Mouse (Mus musculus) adrenal gland (tissue): ENCODE results near the gene Cenpj.

Source experiments
- intact Hi-C: fragments of 180-260 bp; cut with DNase I; formaldehyde crosslinking; loops from one replicate; pipeline ENCODE4 v1.15.1; 2025
- long read RNA-seq, 2 experiments: library from polyadenylated mRNA; unstranded; transcript quantifications; one replicate each; pipeline ENCODE4 v2.0.0; 2020; ENCODE audit warnings: borderline replicate concordance in 1 of 2; ENCODE audit not compliant: insufficient replicate concordance in 1 of 2

The Cenpj gene
- long read RNA-seq, experiment 1, partial matches to known transcripts = 0 of 2 reads
- long read RNA-seq, experiment 1, other reads (novel, unspliced or antisense) = 1 of 2 reads
- long read RNA-seq, experiment 2, partial matches to known transcripts = 2 of 3 reads
- long read RNA-seq, experiment 2, other reads (novel, unspliced or antisense) = 1 of 3 reads

DNA sequence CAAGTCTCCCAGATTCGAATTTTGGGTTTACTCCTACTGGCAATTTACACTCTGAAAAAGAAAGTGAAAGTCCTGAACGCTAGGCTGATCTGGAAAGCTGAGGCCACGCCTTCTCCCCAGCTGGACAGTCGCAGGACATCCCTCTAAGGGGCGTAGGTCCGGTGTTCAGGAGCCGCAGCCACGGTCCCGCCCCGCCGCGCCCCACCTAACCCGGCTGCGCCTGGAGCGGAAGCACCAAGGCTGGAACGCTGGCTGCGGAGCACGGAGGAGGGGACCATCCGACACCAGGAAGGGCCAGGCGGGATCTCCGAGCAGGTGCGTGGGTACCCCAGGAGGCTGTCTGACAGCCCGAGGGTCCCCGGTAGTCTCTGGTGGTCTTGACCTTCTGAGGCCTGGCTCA is at the start of gene Cenpj, which contains the start of gene Parp4:
Gene Cenpj (minus strand): TSS at position 10 of the 400 bp plus-strand sequence.
Gene Parp4 (plus strand): TSS at position 204 of the 400 bp plus-strand sequence.
- intact Hi-C loops = no loop called here

DNA sequence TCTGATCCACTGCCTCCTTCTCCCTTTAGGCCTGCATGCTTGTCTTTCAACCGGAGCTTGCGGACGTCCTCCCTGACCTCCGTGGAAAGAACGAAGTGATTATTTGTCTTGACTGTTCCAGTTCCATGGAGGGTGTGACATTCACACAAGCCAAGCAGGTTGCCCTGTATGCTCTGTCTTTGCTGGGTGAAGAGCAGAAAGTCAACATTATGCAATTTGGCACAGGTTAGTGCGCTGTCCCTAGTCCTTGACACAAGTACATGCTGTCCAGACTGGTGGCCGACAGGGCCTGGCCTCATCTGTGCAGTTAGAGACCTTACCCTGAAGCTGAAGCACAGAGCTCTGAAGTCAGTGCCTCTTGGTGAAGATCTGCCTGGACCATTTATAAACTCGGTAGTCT is 45.2 kb upstream of the Cenpj start:
- intact Hi-C loops = no loop called here

DNA sequence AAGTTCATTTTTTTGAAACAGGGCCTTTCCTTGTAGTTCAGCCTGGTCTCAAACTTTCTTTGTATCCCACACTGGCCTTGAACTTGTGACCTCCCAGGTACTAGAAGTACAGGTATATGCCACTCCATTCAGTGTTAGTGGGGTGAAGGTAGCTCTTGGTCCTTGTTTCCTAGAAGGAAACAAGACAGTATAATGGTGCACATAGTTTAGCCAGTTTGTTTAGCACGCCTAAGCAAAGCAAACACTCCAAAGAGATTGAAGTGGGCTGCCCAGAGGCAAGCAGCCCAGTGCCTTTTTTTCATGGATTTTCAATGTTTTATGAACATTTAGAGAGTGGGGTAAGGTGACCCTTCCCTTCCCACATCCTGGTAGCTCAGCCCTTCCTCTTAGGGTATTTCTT is 42.2 kb upstream of the Cenpj start:
- intact Hi-C loops = no loop called here

DNA sequence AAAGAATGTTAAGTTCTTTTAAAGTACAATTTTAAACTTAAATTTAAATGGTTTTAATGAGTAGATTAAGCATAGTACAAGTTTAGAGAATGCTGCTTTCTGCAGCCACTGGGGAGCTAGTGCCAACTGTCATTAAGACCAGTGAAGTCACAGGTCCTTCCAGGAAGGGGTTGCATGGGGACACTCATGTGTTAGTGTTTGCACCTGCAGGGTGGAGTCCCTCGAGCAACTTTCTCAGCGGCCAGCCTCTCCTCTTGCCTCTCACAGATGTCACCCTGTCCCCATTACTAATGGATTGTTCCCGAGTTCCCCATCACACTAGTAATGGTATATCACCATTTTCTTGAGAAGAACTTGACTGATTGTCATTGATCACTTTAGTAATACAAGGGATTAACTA is 38.0 kb upstream of the Cenpj start:
- intact Hi-C loops = no loop called here

DNA sequence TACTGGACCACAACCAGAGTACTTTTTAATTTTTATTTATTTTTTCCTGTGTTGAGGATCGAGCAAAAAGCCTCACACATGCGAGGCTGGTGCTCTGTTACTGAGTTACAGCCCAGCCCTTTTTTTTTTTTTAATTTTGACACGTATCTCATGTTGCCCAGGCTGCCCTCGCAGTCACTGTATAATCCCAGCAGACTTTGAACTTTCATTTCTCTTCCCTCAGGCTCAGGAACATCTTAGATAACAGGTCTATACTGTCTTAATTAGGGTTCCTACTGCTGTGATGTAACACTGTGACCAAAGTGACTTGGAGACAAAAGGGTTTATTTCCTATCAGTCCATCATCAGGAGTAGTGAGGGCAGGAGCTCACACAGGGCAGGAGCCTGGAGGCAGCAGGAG is 29.9 kb upstream of the Cenpj start:
- intact Hi-C loops = no loop called here

DNA sequence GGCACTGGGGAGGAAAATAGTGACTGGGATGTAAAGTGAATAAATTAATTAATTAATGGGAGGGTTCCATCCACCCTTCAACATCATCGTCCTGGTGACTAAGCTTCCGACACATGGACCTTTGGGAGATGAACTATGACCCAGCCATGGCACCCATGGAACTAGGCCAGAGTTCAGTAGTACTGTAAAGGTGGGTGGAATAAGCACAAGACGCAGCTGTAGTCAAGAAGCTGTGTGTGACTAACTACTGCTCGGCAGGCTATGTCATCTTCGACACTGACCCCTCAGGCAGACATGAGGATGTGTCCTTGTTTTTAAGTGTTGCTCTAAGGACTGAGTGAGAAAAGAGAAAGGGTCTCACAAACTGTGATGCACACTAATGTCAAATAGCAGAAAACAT is 29.2 kb upstream of the Cenpj start:
- intact Hi-C loops = no loop called here

DNA sequence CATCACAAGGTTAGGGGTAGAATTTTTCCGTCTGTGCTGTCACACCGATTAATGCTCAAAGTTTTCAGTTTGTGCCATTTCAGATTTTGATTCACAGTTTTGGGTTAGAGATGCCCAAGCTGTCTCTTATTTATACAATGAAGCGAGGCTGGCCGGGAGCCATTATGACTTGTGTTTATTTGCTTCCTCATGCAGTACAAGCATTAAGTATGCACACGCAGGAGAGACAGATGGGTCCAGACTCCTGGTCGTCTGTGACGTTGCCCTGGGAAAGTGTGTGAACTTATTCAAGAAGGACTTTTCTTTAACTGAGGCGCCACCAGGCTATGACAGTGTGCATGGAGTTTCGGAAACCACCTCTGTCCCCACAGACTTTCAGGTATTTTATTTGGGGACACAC is 26.8 kb upstream of the Cenpj start:
- intact Hi-C loops = no loop called here

DNA sequence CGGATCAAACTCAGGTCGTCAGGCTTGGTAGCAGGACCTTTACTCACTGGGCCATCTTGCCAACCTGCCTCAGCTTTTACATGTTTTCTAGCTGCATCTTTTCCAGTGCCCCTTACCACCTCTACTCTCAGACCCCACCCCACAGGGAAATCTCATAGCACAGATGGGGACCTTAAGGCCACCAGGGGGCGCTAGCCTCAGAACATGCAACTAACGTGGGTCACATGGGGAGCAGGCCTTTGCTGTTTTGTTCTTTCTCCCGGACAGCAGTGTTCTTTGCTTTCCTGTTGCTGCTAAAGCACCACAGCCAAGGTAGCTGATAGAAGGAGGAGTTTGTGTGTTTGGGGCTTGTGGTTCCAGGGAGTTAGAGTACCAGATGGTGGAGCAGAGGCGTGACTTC is 23.5 kb upstream of the Cenpj start:
- intact Hi-C loops = loop anchor here (5.0 to 10.0 kb wide), 2 partner anchors 86 to 194 kb away; no protein-coding TSS in a partner anchor

DNA sequence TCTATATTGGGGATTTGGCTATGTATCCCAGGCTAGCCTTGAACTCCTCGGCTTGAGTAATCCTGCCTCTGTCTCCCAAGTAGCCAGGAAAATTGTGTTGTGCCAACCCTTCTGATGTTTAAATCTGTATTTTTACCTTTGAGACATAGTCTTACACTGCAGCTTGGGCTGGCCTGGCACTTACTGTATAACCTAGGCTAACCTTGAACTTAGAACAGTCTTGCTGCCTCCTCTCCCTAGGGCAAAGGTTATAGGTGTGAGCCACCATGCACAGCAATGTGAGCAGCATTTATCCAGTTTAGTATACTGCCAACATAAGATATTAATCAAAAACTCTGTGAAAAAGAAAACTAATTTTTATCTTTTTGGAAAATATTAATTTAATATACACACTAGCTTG is 19.6 kb upstream of the Cenpj start:
- intact Hi-C loops = loop anchor here (5.0 to 10.0 kb wide), 2 partner anchors 90 to 197 kb away; no protein-coding TSS in a partner anchor

DNA sequence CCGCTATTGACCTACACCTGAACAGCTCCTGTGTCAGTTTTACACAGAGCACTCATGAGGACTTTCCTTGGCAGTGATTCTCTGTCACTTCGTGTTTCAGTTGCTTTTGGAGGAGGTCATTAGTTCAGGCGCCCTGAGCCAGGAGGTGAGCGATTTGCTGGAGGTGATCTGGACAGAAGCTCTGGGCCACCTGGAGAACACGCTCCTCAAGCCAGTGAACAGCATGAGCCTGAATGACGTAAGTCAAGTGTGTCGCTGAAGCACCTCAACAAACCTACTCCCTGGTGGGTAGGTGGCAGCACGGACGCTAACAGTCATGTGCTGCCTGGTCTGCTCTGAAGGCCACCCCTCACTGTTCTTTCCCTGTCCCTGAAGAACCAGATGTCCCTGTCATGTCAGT is 17.0 kb upstream of the Cenpj start:
- intact Hi-C loops = loop anchor here (10.0 kb wide), 1 partner anchor 93 kb away; no protein-coding TSS in a partner anchor

DNA sequence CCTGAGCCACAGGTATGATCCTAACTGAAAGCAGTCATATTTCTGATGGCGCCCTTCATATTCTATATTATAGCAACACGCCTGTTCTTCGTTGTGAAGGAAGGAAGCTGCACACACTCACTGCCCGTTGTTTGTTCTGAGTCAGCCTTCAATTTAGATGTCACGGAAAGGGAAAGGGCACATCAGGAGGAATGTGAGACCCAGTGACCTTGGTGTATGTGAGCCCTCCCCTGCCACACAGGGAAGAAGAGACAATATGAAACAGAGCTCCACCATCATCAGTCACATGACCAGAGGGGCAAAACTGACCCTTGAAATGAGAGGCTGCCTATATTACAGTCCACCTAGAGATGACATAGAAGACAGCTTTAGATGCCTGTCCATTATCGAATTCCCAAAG is 7.1 kb upstream of the Cenpj start:
- intact Hi-C loops = no loop called here

DNA sequence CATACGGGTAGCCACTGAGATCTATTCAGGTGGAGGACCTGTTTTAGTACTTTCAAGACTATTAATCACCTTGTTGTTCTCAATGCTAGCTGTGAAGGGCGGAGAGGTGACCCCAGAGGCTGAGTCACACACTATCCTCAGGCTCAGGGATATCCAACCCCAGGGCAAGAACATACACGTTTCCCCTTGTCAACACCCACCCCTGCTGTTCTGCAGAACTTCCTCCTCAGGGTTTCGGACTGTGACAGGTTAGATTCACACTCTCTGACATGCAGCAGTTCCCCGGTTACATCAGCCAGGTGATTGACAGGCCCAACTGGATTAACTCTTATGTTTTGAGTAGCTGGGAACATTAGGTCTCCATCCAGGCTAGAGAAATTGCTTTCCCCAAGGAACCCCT is 5.9 kb upstream of the Cenpj start:
- intact Hi-C loops = no loop called here

DNA sequence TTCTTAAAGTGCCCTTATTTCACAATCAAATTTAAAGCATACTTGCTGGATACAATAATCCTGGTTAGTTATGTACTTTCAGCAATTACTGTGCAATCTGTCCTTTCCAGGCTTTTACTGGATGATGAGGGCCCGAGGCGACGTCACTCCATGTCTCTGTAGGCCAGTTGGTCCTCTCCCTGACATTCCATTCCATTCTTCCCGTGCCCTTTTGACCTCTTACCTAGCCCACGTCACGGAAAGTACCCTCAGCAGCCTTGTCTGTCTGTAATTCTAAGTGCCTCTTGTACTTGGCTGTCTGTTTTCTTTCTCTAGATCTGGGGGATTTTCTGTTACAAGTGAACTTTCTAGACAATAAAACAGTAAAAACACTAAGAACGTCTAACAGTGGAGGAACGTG is 3.8 kb upstream of the Cenpj start:
- intact Hi-C loops = no loop called here

DNA sequence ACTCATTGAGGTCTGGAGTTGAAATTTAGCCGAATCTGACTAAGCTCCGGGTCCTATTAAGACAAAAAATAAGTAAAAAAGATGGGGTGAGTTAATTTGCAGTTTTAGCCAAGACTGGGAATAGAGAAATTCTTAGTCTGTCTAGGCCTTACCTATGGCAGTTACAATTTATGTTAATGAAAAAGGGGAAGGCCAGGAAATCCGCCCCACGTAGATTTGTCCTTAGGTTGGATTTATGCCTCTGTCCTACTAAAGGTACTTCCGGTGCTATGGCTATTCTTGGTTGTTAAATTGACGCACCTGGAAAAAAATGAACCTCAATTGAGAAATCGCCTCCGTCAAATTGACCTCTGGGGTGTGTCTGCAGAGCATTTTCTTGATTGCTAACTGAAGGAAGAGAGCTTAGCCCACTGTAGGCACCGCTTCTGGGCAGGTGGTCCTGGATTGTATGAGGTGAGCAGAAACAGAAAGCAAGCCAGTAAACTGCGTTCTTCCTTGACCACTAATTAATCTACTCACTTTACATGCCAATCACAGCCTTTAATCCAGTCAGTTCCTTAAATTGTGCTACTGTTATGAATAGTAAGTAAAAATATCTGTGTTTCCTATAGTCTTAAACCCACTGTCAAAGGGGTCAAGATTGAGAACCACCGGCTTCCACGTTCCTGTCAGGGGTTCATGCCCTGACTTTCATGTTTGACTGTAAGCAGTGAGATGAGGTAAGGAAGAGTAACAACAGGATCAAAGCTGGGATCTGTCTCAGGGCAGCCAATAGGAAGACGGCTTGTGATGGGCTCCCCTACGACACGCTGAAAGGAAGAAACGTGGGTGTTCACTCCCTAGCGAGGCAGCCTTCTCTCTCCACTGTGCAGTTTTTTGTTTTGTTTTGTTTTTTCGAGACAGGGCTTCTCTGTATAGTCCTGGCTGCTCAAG is 1.0 kb upstream of the Cenpj start:
- intact Hi-C loops = no loop called here

DNA sequence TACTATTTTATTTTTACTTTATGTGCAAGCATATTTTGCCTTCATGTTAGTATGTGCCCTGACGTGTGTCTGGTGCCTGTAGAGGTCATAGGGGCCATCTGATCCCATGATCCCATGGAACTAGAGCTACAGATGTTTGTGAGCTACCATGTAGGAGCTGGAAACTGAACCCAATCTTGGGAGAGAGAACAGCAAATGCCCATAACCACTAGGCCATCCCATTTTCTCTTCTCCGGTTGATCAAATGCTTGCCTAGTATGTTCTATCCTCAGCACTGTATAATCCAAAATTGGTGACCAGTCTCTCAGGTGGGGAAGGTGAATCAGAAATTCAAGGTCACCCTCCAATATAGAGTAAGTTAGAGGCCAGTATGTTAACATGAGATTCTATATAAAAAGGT is 2.7 kb downstream of the Cenpj start:
- intact Hi-C loops = no loop called here

DNA sequence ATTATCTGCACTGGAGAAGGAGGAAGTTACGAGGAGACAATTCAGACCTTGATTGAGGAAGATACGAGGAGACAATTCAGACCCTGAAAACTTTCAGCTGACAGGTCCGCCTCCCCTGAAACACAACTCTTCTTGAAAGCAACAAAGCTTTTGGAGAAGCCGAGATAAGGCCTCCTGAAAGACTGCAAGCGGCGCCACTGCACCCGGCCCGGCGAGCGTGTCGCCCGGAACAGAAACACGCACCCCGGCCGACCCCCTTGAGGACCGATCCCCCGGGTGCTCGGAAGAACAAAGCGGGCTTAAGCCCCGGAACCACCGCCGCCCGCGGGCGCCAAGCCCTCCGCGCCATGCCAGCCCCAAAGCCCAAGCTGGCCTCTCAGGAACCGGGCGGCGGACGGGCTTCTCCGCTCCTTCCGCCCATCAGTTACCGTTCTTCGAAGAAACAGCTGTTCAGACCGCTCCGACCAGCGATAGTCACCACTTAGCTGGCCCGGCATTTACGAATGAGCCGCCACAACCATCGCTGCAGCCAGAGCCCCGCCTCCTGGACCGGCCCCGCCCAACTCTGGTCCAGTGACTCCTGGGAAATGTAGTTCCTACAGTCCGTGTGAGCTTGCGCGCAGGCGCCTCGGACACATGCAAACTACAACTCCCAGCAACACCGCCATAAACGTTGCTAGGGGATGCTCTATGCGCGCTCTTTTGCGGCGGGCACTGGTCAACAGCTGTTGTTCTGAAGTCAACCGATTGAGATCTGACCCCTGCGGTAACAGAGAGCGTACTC is 3.7 kb downstream of the Cenpj start:
- intact Hi-C loops = no loop called here

DNA sequence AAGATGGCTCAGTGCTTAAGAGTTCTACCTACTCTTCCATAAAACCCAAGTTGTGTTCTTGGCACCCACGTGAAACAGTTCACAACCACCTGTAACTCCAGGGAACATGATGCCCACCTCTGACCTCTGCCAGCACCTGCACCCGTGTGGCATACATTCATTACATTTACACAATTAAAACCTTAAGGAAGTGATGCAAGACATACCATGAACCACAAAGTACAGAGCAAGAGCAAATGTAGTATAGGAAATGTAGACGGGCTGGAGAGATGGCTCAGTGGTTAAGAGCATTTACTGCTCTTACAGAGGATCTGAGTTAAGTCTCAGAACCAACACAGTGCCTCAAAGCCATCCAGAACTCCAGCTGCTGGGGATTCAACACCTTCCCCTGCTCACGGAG is 6.2 kb downstream of the Cenpj start:
- intact Hi-C loops = no loop called here

DNA sequence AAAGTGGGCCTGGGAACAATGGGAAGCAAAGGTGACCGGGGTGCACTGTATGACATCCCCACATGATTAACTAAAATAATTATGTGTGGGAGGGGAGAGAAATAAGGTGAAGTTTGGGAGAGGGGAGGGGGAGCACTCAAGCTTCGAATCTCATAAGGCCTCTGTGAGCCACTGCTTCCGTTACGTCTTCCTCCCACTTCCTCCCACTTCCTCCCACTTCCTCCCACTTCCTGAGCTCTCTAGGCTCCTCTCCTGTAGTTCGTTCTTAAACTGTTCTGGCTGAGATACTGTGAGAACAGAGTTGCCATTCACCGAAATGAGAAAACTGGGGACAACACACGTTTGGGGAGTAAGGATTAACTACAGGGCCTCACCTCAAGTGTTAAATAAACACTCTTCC is 7.7 kb downstream of the Cenpj start:
- intact Hi-C loops = no loop called here

DNA sequence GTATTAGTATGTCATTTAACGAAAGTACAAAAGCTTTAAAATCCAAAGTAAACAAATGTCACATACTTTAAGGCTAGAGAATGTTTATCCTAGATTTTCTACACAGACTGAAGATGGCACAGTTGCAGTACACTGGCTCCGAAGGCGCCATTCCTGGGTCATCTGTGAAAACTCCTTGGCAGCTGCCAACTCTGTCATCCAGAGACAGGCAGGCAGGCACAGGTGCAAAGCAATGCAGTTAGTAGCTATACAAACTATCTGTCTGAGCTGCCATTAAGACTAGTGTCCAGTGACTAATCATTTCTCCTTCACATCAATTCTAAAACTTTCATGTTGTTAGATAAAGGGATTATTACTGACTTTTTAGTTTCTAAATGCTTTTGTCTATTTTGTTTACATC is 16.1 kb downstream of the Cenpj start:
- intact Hi-C loops = no loop called here

DNA sequence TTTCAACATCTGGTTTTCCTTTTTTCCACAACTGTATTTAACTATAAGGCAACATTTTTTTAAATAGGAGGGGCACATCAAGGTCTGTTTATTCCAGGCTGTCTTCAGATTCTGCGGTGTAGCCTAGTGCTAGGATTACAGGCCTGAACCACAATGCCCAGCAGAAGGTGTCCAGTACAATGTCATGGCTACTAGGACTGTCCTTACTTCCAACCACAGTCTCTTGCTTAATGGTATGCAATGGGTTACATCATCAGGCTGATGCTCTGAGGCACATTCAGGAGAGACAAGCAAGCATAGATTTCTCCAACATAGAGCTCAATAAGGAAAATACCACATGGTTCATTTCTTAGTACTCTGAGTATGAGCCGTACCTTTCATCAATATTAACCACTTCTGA is 20.5 kb downstream of the Cenpj start:
- intact Hi-C loops = no loop called here

DNA sequence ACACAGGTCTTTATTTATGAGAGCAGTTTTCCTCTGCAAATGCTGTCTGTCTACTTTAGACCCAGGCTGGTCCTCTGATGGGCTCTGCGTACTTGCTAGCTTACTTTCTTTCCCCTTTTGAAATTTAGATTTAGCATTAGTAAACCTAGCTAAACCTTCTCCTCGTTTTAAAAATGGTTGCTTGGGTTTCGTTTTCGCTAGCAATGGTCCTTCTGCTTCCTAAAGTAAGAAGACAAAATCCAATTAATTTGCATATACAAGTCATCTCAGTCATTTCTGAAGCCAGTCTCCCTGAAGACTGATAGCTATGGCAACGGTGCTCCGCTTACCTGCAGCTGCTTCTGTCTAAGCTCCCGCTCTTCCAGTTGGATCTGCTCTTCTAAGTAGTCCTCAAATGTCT is 21.9 kb downstream of the Cenpj start:
- intact Hi-C loops = no loop called here

DNA sequence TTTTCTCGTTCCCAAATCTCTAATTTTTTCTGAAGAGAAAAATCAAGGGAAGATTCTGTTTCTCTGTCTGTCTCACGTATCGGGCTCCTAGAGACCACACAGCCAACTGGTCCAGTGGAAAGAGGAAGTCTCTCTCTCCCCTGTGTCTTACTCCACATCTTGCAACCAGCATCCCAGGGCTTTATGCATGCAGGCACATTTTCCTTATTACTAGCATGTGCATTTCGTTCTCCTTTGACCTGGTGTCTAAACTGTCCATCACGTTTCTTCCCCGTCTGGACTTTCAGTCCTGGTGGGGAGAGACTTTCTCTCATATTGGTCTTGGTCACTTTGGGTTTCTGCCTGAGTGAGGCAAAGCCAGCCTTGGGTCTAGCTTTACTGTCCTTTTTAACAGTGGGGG is 22.3 kb downstream of the Cenpj start:
- intact Hi-C loops = no loop called here
